Mouse (Mus musculus) stomach, embryonic 15.5 days (tissue): ENCODE measurements around the gene Pp2d1. TPM values are rescaled to one million over a fixed set of nuclear protein-coding genes. Genes with fewer than 3 reads are reported as not detected.

Experiments
- ATAC-seq: fragments of 200-750 bp; cut with Nextera tagmentation; 2 replicates; pipeline ENCODE4 v1.8.0; 2017; ENCODE audit warnings: low read depth, moderate number of reproducible peaks, moderate TSS enrichment; ENCODE audit not compliant: insufficient read depth, low FRiP score
- H3K27ac ChIP-seq: fragments of 300-500 bp; sonication (generic); 2 replicates; pipeline ENCODE4 v1.5.1; 2015; ENCODE audit warnings: mild to moderate bottlenecking, inconsistent platforms
- H3K27me3 ChIP-seq: fragments of 300-500 bp; sonication (generic); replicated peaks from 2 replicates; pipeline ENCODE4 v1.6.1; 2015; ENCODE audit warnings: inconsistent platforms
- H3K36me3 ChIP-seq: fragments of 300-500 bp; sonication (generic); 2 replicates; pipeline ENCODE4 v1.6.1; 2015; ENCODE audit warnings: inconsistent platforms
- H3K4me1 ChIP-seq: fragments of 300-500 bp; sonication (generic); 2 replicates; pipeline ENCODE4 v1.6.1; 2015; ENCODE audit warnings: inconsistent platforms
- H3K4me2 ChIP-seq: fragments of 300-500 bp; sonication (generic); 2 replicates; pipeline ENCODE4 v1.6.1; 2015; ENCODE audit warnings: mild to moderate bottlenecking, inconsistent platforms
- H3K4me3 ChIP-seq: fragments of 300-500 bp; sonication (generic); replicated peaks from 2 replicates; pipeline ENCODE4 v1.5.1; 2015; ENCODE audit warnings: inconsistent platforms
- H3K9ac ChIP-seq: fragments of 300-500 bp; sonication (generic); 2 replicates; pipeline ENCODE4 v1.6.1; 2015; ENCODE audit warnings: inconsistent platforms
- H3K9me3 ChIP-seq: fragments of 300-500 bp; sonication (generic); 2 replicates; pipeline ENCODE4 v1.6.1; 2016; ENCODE audit warnings: inconsistent platforms
- WGBS: fragments of 180-500 bp; shearing (Covaris S2); methylation state at CpG from one replicate; pipeline ENCODE4 v1.1.7; 2015; 5-methylcytosine and 5-hydroxymethylcytosine counted together
- polyA plus RNA-seq: library from polyadenylated mRNA; unstranded; fragments of >200 nt; fragmentation: Nextera tagmentation; extraction: Ambion mirVana; gene quantifications from 2 replicates; pipeline ENCODE4 v1.2.1, GENCODE M21; 2015

The Pp2d1 gene
- polyA plus RNA-seq, 1 experiment from 2014 or later = 0.42 TPM

DNA sequence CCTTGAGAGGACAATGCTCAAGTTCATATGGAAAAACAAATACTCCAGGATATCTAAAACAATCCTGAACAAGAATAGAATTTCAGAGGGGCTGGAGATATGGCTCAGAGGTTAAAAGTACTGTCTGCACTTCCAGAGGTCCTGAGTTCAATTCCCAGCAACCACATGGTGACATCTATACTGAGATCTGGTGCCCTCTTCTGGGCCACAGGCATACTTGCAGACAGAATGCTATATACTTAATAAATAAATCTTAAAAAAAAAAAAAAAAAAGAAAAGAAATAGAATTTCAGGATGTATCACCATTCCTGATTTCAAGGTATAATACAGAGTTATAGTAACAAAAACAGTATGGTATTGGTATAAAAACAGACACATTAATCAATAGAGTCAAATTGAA is 19.9 kb downstream of the Pp2d1 start:
- no peaks in the 10 kb centered on the region for H3K9me3 ChIP-seq
- no peak overlapping the region for H3K4me2 ChIP-seq
- no peaks in the 10 kb centered on the region for H3K4me1 ChIP-seq
- no peak overlapping the region for H3K4me3 ChIP-seq
- ATAC-seq = no peak
- no peak overlapping the region for H3K27ac ChIP-seq
- H3K36me3 ChIP-seq = no peaks in the 10 kb centered on the region
- H3K9ac ChIP-seq = no peak overlapping the region
- no peaks in the 10 kb centered on the region for H3K27me3 ChIP-seq

- Histone ChIP-seq H3K27ac (no peak overlapping the region), H3K36me3 (no peaks in the 10 kb centered on the region), H3K4me1 (no peaks in the 10 kb centered on the region), H3K9ac (no peak overlapping the region), H3K4me3 (no peak overlapping the region), H3K9me3 (no peaks in the 10 kb centered on the region), H3K4me2 (no peak overlapping the region), H3K27me3 (no peaks in the 10 kb centered on the region)
- ATAC-seq = no peak
- 86% methylated on average over 2 of the region's 2 CpGs for WGBS
These were observed 26.8 kb downstream of the Pp2d1 start for GRCm38 (mm10) chr17:53512311-53512951.

GRCm38 (mm10) chr17:53502966-53503365 is 36.3 kb downstream of the Pp2d1 start:
- Histone ChIP-seq H3K36me3 (peaks cover 25% of the 10 kb centered on the region), H3K4me3 (no peak overlapping the region), H3K9ac (no peak overlapping the region), H3K9me3 (no peaks in the 10 kb centered on the region), H3K27ac (no peak overlapping the region), H3K4me2 (no peak overlapping the region), H3K27me3 (no peaks in the 10 kb centered on the region), H3K4me1 (no peaks in the 10 kb centered on the region)
- no peak for ATAC-seq
- 87% methylated on average over 2 of the region's 2 CpGs for WGBS

DNA sequence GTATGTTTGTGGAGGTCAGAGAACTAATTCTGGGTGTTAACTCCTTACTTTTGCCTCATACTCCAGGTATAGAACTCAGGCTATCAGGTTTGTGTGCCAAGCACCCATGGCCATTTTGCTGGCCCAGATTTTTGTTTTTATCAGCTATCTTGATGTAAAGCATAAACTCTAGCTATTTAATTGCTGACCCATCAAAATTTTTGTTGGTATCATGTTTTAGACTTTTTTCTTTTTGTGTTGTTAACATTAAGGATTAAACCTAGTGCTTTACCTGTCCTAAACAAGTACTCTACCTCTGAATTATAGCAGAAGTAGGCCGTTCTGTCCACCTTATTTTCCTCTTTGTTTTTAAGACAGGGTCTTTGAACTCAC is 50.3 kb downstream of the Pp2d1 start:
- Histone ChIP-seq H3K4me3 (no peak overlapping the region), H3K4me2 (no peak overlapping the region), H3K9me3 (no peaks in the 10 kb centered on the region), H3K9ac (no peak overlapping the region), H3K27me3 (no peaks in the 10 kb centered on the region), H3K27ac (no peak overlapping the region), H3K4me1 (no peaks in the 10 kb centered on the region), H3K36me3 (no peaks in the 10 kb centered on the region; the same call in 1 of the 2 replicates)
- WGBS = 88% methylated on average over 1 of the region's 1 CpGs
- ATAC-seq = no peak

- no peak overlapping the region for H3K4me2 ChIP-seq
- no peak overlapping the region for H3K27ac ChIP-seq
- ATAC-seq = no peak
- H3K9ac ChIP-seq = no peak overlapping the region
- WGBS = 85% methylated on average over 4 of the region's 4 CpGs
- H3K9me3 ChIP-seq = no peaks in the 10 kb centered on the region
- no peaks in the 10 kb centered on the region for H3K27me3 ChIP-seq
- no peaks in the 10 kb centered on the region for H3K4me1 ChIP-seq
- no peaks in the 10 kb centered on the region; the same call in 1 of the 2 replicates for H3K36me3 ChIP-seq
- H3K4me3 ChIP-seq = no peak overlapping the region
These were observed 50.8 kb downstream of the Pp2d1 start for GRCm38 (mm10) chr17:53488291-53489006.

- peak overlapping the region; percentile 92; the same call in 1 of the 2 replicates for H3K9ac ChIP-seq
- no peak for ATAC-seq
- H3K9me3 ChIP-seq = no peaks in the 10 kb centered on the region
- H3K4me2 ChIP-seq = peak overlapping the region; percentile 64
- no peak overlapping the region for H3K27ac ChIP-seq
- H3K27me3 ChIP-seq = no peaks in the 10 kb centered on the region
- peak overlapping the region; percentile 93 for H3K4me3 ChIP-seq
- H3K36me3 ChIP-seq = no peaks in the 10 kb centered on the region
- 45% methylated on average over 7 of the region's 7 CpGs for WGBS
- peaks cover 11% of the 10 kb centered on the region; the same call in 1 of the 2 replicates for H3K4me1 ChIP-seq
These were observed 58.8 kb downstream of the Pp2d1 start for GRCm38 (mm10) chr17:53480433-53480832.

DNA sequence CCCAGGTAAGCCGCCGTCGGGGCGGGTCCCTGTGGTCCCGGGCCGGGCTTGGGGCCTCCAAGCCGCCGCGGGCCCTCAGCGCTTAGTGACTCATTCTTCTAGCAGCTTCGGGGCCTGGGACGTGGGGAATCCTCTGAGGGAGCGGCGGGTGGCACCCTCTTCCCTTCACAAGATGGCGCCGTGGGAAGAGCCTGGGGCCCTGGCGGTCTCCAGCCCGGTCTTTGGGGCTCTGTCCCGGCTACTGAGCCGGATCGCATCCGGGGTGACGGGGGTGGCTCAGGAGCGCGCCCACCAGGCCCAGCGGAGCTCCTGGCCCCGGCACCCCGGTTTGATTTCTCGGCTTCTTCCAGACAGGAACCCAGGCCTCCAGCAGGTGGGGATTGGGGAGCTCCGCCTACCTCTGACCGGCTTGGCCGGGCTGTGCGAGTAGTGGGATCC is 59.6 kb downstream of the Pp2d1 start:
- peak; percentile 3; the same call in 1 of the 2 replicates for ATAC-seq
- H3K4me1 ChIP-seq = peaks cover 11% of the 10 kb centered on the region; the same call in 1 of the 2 replicates
- peak overlapping the region; percentile 93 for H3K4me3 ChIP-seq
- under 1% methylated on average over 33 of the region's 33 CpGs for WGBS
- no peaks in the 10 kb centered on the region for H3K9me3 ChIP-seq
- peak overlapping the region; percentile 64 for H3K4me2 ChIP-seq
- H3K27me3 ChIP-seq = no peaks in the 10 kb centered on the region
- H3K9ac ChIP-seq = peak overlapping the region; percentile 92
- H3K27ac ChIP-seq = peak overlapping the region; percentile 100
- H3K36me3 ChIP-seq = no peaks in the 10 kb centered on the region

DNA sequence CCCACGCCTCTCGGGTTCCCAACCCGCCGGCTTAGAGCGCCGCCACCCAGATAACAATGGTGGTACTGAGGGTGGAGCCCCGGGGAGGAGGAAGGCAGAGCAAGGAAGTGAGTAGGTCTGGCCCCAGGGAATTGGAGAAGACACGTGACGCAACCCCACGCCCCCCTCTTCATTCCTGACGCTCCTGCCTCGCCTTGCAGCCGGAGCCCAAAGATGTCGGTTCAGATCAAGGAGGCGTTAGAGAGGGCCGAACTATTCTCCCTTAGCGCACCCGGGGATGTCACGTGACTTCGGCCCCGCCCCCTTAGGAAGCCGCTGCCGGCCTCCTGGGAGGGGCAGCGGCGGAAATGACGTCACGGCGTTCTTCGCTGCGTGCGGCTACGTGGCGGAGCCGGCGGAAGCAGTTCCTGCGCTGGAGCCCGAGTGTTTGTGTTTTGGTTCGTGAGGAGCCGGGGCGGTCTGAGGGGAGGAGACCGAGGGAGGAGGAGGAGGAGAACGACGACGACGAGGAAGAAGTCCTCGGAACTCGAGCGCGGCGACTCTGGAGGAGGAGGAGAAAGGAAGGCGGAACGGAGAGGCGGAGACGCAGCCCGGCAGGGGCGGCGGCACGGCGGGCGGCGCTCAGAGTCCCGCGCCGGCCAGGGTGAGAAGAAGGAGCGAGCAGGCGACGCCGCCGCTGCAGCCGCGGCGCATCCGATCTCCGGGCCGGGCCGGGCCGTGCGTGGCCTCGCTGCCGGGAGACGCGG is 60.2 kb downstream of the Pp2d1 start, which contains the start of gene Rab5a:
Rab5a (plus strand) TSS at position 377 of the 746 bp plus-strand sequence.
- Histone ChIP-seq H3K27me3 (no peaks in the 10 kb centered on the region), H3K4me3 (peak within 1 kb of the TSS; percentile 93), H3K9ac (peak within 1 kb of the TSS; percentile 92), H3K36me3 (no peaks in the 10 kb centered on the region), H3K4me1 (peaks cover 11% of the 10 kb centered on the region; the same call in 1 of the 2 replicates), H3K4me2 (peak within 1 kb of the TSS; percentile 76), H3K9me3 (no peaks in the 10 kb centered on the region), H3K27ac (peak within 1 kb of the TSS; percentile 100)
- WGBS = under 1% methylated on average over 68 of the region's 82 CpGs
- peak; percentile 96 for ATAC-seq

GRCm38 (mm10) chr17:53478066-53478857 is 61.0 kb downstream of the Pp2d1 start:
- H3K27me3 ChIP-seq = no peaks in the 10 kb centered on the region
- 6% methylated on average over 15 of the region's 15 CpGs for WGBS

GRCm38 (mm10) chr17:53468697-53469096 is 70.6 kb downstream of the Pp2d1 start:
- Histone ChIP-seq H3K4me2 (no peak overlapping the region), H3K9ac (no peak overlapping the region), H3K36me3 (no peaks in the 10 kb centered on the region), H3K4me1 (no peaks in the 10 kb centered on the region), H3K27me3 (no peaks in the 10 kb centered on the region), H3K9me3 (no peaks in the 10 kb centered on the region), H3K4me3 (no peak overlapping the region), H3K27ac (no peak overlapping the region)
- ATAC-seq = no peak

More at GRCm38 (mm10) chr17:53478066-53478857, 61.0 kb downstream of the Pp2d1 start:
- Histone ChIP-seq H3K27ac (peak overlapping the region; percentile 100), H3K4me2 (peak overlapping the region; percentile 76), H3K4me3 (peak overlapping the region; percentile 93), H3K4me1 (peaks cover 11% of the 10 kb centered on the region; the same call in 1 of the 2 replicates), H3K9ac (peak overlapping the region; percentile 58), H3K9me3 (no peaks in the 10 kb centered on the region), H3K36me3 (no peaks in the 10 kb centered on the region)
- no peak; the same call in 1 of the 2 replicates for ATAC-seq

GRCm38 (mm10) chr17:53465569-53465968 is 73.7 kb downstream of the Pp2d1 start:
- 0 out of 2 replicates have a peak, but pooled peaks cover 4% of the 10 kb centered on the region for H3K4me1 ChIP-seq
- H3K27ac ChIP-seq = no peak overlapping the region
- no peak for ATAC-seq
- no peak overlapping the region for H3K9ac ChIP-seq
- no peak overlapping the region for H3K4me3 ChIP-seq
- 49% methylated on average over 4 of the region's 4 CpGs for WGBS
- H3K4me2 ChIP-seq = no peak overlapping the region
- H3K27me3 ChIP-seq = no peaks in the 10 kb centered on the region
- H3K36me3 ChIP-seq = no peaks in the 10 kb centered on the region
- H3K9me3 ChIP-seq = no peaks in the 10 kb centered on the region
